Mouse (Mus musculus): ENCODE results near the gene Wwc1.
"Not testable (repeated sequence)": the region's sequence is repeated elsewhere in the genome, so short reads cannot be mapped to it uniquely, and the experiment has no call there.

Gene Wwc1

DNA sequence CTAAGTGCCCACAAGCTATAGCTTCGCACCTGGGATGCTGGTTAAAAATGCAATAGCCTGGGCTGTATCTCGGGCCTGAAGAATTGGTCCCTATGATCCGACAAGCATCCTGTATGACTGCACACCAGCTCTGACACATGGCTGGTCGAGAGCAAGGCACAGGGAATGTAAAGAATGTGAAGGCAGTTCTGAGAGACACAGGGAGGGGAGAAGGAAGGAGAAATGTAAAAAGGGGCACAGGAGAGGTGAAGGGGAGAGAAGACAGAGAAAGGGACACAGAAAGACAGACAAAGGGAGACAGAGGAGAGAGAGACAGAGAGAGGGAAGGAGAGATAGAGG is 101.8 kb downstream of the Wwc1 start:
- DNase-seq (ENCODE audit: low read depth, low spot score): no peak

- DNase-seq (ENCODE audit: low read depth, low spot score): no peak
Measured at GRCm38 (mm10) chr11:35877651-35878558, 102.4 kb downstream of the Wwc1 start.

DNA sequence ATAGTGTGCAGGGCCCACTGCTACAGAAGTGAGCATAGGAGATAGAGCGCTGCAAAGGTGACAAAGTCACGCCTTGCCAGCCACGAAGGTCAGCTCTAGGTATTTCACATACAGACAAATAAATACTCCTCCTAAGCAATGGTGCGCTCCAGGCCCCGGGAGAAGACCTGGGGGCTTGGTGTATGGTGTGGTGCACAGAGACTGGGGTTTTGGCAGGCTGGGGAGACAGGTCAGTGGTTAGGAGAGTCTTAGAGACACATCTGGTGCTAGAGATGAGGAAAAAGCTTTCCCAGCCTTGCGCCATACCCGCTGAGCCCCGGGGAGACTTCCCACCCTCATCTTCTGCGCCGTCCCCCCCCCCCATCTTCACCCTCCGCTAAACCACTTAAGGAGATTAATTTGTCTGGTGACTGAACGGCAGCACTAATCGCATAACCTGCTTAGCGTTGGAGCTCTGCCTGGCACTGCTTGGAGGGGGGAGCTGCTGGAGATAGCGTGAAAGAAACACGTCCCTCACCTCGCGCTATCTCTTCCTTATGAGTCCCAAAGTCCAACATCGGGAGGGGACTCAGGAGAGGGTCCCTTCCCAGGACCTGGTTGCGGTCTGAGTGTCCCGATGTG is 106.6 kb downstream of the Wwc1 start:
- DNase-seq (ENCODE audit: low read depth, low spot score): no peak

DNA sequence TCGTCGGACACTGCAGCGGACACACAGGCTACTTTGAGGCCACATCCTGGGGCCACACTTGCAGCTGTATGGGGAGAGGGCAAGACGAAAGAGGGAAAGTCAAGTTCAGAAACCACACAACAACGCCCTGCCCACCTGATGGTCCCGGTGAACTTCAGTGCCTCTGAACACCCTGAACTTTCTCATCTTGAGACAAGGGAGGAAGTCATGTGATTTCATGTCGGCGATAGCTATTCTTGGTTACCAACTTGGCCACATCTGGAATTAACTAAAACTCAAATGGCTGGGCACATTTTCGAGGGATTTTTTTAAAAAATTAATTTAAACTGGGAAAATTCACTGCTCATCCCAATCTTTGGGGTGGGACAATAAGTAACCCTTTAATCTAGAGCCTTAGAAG is 109.4 kb downstream of the Wwc1 start:
- no peak for DNase-seq (ENCODE audit: low read depth, low spot score)

GRCm38 (mm10) chr11:35866140-35866539 is 114.2 kb downstream of the Wwc1 start:
- no peak for DNase-seq (ENCODE audit: low read depth, low spot score)

DNA sequence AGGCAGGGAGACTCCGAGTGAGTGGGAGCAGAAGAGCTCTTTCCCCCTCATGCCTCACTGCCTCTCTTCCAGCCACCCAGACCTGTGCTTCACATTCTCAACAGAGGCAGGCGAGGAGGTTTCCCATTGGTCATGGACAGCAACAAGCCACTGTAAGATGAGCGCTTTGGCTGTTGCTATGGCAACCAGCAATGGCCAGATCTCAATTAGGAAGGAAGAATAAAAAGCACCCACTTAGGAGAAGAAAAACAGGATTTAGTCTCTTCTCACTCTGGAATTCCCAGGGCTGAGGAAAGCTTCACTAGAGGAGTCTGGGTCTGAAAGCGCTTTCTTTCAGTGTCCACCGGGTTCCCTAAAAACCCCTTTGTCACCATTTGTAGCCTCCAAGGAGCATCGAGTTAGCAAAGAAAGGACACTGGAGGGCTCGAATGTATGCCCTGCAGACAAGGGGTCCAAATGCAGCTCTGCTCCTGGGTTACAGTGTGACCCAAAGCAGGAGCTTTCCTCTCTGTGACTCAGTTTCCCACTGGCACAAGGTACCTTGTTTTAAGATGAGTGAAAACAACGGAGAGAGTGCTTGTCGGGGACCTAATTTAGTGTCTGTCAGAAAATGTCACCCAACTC is 115.2 kb downstream of the Wwc1 start:
- no peak for DNase-seq (ENCODE audit: low read depth, low spot score)

DNA sequence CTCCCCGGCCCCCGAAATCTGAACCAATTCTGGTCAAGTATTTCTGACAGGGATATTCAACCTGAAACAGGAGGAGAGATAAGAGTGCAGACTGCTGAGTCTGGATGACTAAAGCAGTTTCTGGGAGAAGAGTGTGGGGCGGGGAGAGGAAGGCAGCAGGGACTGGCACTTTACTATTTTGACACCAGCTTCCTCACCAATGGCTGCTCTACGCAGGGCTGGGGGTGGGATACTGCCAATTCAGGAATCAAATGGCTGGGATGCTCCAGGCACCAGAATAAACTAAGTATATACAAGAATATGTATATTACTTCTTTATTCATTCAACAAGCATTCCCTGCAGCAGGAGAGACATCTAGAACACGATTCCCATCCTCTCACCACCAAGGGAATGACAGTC is 116.7 kb downstream of the Wwc1 start:
- DNase-seq (ENCODE audit: low read depth, low spot score): no peak

- DNase-seq (ENCODE audit: low read depth, low spot score): no peak
Measured at GRCm38 (mm10) chr11:35857395-35858067, 122.8 kb downstream of the Wwc1 start.

- no peak for DNase-seq (ENCODE audit: low read depth, low spot score)
Measured at GRCm38 (mm10) chr11:35856359-35857040, 123.8 kb downstream of the Wwc1 start.

- no peak for DNase-seq (ENCODE audit: low read depth, low spot score)
Measured at GRCm38 (mm10) chr11:35855567-35855966, 124.8 kb downstream of the Wwc1 start.

- DNase-seq (ENCODE audit: low read depth, low spot score): no peak
Measured at GRCm38 (mm10) chr11:35854941-35855340, 125.4 kb downstream of the Wwc1 start.

- no peak for DNase-seq (ENCODE audit: low read depth, low spot score)
Measured at GRCm38 (mm10) chr11:35853651-35854050, 126.7 kb downstream of the Wwc1 start.

DNA sequence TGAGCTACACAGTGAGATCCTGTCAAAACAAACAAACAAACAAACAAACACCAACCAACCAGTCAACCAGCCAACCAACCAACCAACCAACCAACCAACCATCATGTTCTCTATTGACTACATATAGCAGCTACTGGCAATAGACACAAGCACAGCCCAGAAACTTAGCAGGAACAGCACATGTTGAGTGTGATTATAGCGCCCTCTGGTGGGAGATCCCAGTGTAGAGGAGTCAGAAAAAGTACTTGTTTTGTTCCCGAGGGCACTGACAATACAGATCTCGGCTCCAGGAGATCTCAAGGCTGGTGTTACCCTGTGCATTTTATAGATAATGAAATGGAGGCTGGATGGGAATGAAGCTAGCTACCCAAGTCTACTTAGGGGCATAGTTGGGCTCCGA is 127.6 kb downstream of the Wwc1 start:
- peak; percentile 72 for DNase-seq (ENCODE audit: low read depth, low spot score)

DNA sequence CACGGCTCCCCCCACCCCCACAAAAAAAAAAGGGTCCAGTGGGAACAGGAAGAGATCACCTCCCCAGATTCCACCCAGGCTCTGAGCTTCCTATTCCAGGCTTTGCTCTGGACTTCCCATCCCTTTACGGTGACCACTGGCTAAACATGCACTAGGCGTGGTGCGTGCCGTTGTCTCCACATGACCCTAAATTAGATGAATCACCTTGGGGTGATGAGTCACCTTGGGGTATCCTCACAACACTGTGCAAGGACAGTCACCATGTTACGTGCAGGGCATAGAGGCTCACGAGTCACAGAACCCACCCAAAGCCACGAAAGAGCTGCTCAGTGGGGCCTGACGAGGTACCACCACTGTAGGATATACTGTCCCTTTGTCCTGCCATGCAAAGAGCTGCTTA is 136.0 kb downstream of the Wwc1 start:
- no peak for DNase-seq (ENCODE audit: low read depth, low spot score)

- peak; percentile 47 for DNase-seq (ENCODE audit: low read depth, low spot score)
Measured at GRCm38 (mm10) chr11:35842560-35842959, 137.8 kb downstream of the Wwc1 start.

- peak; percentile 47 for DNase-seq (ENCODE audit: low read depth, low spot score)
Measured at GRCm38 (mm10) chr11:35841738-35842325, 138.5 kb downstream of the Wwc1 start.

DNA sequence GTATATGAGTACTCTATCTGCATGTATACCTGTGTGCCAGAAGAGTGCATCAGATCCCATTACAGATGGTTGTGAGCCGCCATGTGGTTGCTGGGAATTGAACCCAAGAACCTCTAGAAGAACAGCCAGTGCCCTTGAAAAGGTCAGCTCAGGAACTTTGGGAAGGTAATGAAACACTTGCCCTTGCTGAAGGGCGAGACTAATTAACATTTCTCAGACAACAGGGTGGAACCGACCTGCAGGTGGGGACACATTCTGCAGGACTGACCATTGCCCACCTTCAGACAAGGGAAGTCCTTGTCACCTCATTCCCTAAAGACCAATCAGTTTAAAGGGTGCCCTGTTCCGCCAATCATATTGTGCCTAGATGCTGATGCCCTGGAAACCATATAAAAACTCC is 139.5 kb downstream of the Wwc1 start:
- not testable (repeated sequence) for DNase-seq (ENCODE audit: low read depth, low spot score)

DNA sequence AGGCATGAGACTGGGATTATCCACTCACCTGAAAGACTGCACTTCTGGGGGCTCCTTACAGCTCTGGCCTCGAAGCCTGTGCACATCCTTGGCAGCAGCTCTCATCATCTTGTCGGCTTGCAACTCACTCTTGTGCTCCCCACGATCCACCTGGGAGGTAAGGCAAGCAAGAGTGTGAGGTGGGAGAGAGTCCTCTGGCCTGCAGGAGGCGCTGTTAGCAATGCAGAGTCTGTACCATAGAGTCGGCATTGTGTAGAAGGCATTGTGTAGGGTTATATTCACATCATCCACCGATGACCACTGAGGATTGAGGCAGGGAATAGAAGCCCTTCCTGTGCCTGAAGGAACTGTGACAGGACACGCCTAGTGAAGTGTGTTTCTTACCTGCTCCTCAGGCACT is 140.0 kb downstream of the Wwc1 start:
- peak; percentile 59 for DNase-seq (ENCODE audit: low read depth, low spot score)

DNA sequence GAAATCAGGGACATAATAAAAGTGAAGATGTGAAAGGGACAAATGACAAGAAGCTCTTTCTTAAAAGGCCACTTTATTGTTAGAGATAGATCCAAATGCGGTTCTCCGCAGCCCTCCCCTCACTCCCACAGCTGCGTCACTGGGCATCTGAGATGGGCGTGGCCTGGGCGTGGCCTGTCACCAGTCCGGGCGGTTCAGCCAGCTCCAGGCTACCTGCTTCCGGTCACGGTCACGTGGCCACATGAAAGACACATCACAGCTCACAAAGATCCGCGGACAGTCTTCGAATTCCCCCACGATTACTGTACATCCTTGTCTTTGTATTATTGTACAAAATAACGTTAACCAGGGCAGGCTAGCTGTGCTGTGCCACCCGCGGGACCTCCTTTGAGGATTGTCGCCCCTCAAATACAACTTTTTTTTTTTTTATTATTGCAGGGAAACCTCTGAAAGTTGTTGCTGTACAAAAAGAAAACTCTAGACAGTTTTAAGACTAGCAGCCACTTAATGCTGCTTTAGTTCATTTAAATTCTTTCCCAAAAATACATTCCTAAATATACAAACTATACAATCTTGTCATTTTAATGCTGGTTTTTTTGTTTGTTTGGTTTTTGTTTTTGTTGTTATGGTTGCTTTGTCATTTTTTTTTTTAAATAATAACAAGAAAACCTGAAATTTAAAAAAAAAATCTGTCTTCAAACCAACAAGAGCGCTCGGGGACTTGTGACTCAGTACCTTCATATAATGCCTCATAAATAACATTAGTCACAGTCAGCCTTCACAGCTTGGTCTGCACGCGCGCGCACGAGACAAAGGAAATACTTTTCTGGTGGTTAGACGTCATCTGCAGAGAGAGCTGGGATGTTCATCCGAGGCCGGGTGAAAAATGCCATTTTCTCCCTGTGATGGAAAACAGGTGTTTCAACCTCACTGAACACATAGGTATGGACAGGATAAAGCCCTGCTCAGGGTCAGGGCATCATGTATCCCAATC is 141.7 kb downstream of the Wwc1 start:
- peak; percentile 83 for DNase-seq (ENCODE audit: low read depth, low spot score)
